Mouse (Mus musculus) mouse trophoblast stem cell (cell line): ENCODE results near the gene Ppp1r12c.

Experiments
- in situ Hi-C, 2 experiments: fragments of 300-500 bp; cut with MseI, MboI; formaldehyde crosslinking; loops; 2 replicates in 1 of 2; 3 replicates in 1 of 2; pipeline ENCODE4 v1.15.1; 2025

Gene Ppp1r12c

DNA sequence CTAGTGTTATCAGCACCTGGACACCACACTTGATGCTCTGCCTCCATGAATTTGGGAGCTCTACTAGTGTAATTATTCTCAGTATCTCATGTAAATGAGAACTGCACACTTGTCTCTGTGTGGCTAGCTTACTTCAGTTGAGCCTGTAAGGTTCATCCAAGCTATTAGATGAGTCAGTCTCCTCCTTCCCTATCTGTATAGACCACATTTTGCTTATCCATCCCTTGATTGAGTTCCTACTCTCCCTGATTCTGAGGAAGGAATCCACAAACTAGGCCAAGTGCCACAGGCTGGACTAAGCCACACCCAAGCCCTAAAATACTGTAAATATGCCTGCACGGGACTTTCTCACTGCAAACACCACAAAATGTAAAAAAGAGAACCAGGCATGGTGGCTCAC is 7.5 kb downstream of the Ppp1r12c start:
- in situ Hi-C loops, result loop anchor here in 1 of 2 experiments (25.0 kb wide), 1 partner anchor 782 kb away; the partner anchor contains the start of genes Pirb and Rps9

DNA sequence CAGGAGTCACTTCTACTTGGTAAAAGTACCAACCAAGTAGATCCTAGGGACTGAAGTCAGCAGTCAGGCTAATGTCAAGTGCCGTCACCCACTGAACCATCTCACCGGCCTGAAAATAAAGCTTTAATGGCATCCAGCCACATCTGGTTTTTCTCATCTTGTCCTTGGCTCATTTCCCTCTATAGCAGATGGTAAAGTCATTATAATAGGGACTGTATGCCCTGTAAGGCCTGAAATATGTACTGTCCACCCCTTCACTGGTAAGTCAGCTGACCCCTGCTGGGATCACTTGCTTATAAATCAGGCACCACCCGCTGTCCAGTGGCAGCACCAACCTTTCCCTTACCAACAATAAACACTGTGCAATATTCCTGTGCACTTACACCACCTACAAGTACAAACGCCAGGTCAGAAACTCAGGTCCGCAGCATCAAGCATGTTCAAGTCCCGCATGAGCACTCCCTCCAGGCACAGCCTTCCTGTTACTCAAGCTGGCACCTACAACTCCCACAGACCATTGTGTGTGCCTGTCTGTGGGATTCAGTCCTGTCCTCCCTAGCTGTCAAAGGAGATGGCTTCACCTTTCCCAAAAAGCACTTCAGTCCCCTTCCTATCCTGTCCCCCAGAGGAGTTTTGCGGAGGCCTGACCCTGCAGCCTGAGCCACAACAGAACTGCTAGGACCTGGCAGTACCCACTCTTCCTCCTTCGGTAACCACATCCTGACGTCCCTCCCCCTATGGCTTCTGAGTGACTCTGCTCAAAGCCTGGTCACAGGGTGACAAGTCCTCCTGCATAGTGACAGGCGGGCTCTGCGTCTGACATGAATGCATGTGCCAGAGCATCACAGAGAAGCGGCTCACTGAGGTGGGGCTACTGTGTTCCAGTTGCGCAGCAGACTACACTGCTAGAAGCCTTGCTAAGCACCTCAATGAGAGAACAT is 8.9 kb downstream of the Ppp1r12c start:
- in situ Hi-C loops, result loop anchor here in 1 of 2 experiments (25.0 kb wide), 1 partner anchor 780 kb away; the partner anchor contains the start of genes Pirb and Rps9

GRCm38 (mm10) chr7:4491308-4491707 is 10.2 kb downstream of the Ppp1r12c start:
- in situ Hi-C loops, result loop anchor here in 1 of 2 experiments (25.0 kb wide), 1 partner anchor 779 kb away; the partner anchor contains the start of genes Pirb and Rps9

DNA sequence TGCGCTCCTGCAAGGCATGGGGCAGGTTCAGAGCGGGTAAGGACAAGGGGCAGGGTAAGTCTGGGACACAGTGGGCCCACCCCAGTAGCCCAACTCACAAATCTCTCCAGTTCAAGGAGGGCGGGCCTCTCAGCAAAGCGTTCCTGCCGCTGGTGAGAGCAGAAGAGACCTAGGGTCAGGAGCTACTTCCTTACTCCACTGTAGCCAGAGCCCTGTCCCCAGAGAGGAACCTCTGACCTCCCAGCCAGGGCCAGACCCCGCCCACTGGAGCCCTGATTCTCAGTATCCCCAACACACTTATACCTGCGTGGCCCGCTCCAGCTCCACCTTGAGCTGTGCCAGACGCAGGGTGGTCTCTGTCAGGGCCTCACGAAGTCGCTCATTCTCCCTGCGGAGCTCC is 19.2 kb downstream of the Ppp1r12c start:
- in situ Hi-C loops, result loop anchor here in 1 of 2 experiments (25.0 kb wide), 1 partner anchor 770 kb away; the partner anchor contains the start of genes Pirb and Rps9

DNA sequence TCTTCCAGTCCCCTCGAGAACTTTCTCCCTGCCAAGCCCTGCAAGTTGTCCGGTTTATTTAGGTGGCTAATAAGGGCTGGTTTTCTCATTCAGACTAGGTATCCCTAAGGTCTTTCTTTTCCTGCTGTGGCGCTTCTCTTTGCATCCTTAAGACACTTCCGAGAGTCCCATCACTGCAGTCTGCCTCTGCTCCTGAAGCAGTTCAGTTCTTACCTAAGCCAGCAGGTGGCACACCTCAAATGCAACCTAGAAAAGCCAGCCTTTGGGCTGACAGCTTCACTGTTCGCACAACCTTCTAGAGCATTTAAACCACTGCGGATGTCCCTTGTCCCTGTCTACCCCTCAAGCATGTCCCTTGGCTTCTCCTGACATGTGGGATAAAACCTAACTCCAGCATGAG is 21.8 kb downstream of the Ppp1r12c start:
- in situ Hi-C loops, result loop anchor here (5.0 to 25.0 kb wide), 2 partner anchors 48 to 767 kb away; partner anchors contain the start of genes Pirb (in 1 of the 2) and Rps9 (in 1 of the 2)

DNA sequence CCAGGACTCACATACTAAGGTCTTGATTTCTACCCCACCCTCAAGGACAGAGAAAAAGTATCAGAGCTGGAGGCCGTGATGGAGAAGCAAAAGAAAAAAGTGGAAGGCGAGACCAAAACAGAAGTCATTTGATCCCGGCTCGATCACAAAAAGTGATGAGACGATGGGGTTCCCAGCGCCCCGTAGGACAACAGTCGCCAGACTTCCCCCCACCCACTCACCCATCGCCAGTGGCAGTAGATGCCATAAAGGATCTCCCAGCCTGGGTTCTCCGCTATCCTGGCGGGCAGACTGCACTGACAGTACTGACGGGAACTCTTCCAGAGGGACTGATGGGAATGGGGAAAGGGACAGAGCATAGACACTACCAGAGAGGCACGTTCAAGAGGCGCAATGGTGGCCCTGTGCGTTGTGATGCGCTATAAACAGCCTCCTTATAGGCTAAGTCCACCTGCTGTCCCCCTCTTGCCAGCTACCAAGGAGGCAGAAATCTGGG is 22.6 kb downstream of the Ppp1r12c start:
- in situ Hi-C loops, result loop anchor here (5.0 to 25.0 kb wide), 2 partner anchors 48 to 767 kb away; partner anchors contain the start of genes Pirb (in 1 of the 2) and Rps9 (in 1 of the 2)

DNA sequence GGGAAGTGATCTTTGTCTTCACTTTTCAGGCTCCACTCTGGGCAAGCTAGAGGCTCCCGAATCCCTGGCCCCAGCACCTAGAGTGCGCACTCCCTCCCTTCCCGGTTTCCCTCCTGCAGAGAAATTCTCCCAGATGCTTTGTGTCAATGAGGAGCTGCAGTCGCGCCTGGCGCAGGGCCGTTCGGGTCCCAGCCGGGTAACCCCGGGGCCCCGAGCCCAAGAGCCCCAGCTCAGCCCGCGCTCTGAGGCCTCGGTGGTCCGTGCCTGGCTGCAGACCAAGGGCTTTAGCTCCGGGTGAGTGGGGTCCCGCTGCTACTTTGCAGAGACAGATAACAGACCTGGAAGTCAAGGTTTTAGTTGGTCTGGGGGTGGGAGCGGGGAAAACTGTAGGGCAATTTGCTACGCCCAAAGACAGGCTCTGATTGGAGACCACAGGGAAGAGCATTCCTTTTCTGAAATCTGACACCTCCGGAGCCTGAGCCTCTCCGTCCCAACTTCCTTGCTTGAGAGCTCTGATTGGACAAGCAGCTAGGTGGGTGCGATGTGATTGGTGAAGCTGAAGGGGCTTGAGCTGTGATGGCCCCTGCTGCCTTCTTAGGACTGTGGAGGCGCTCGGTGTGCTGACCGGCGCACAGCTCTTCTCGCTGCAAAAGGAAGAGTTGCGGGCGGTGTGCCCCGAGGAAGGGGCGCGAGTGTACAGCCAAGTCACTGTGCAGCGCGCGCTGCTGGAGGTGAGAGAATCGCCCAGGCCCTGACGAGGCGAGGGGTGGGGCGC is 23.3 kb downstream of the Ppp1r12c start:
- in situ Hi-C loops, result loop anchor here (5.0 to 25.0 kb wide), 2 partner anchors 49 to 766 kb away; partner anchors contain the start of genes Pirb (in 1 of the 2) and Rps9 (in 1 of the 2)

DNA sequence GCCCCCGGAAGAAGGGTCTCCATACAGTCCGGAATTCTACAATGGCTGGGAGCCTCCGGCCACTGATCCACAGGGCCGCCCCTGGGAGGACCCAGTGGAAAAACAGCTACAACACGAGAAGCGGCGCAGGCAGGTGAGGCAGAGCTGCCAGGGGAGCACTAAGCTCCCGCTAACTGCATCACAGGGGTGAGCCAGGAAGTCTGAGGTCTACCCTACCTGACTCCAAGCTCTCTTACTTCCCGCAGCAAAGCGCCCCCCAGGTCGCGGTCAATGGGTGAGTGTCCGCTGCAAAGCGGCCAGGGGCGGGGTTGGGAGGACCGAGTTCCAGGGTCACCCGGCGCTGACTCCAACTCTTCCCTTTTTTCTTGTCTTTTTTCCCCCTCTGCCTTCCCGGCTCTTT is 27.5 kb downstream of the Ppp1r12c start:
- in situ Hi-C loops, result loop anchor here in 1 of 2 experiments (25.0 kb wide), 1 partner anchor 762 kb away; the partner anchor contains the start of genes Pirb and Rps9

DNA sequence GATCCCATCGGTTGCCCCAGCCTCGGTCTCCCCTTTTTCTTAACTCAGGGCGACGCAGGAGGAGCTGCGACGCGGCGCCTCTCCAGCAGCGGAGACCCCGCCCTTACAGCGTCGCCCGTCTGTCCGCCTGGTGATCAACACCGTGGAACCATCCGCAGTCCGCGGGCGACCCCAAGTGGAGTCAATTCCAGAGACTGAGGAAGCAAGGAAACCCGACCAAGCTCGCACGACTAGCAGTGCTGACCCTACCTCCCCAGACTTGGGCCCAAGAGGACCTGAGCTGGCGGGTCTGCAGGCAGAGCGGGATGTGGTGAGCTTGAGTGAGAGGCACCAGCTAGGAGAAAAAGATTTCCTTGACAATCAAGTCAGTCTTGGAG is 30.3 kb downstream of the Ppp1r12c start:
- in situ Hi-C loops, result loop anchor here in 1 of 2 experiments (25.0 kb wide), 1 partner anchor 759 kb away; the partner anchor contains the start of genes Pirb and Rps9

DNA sequence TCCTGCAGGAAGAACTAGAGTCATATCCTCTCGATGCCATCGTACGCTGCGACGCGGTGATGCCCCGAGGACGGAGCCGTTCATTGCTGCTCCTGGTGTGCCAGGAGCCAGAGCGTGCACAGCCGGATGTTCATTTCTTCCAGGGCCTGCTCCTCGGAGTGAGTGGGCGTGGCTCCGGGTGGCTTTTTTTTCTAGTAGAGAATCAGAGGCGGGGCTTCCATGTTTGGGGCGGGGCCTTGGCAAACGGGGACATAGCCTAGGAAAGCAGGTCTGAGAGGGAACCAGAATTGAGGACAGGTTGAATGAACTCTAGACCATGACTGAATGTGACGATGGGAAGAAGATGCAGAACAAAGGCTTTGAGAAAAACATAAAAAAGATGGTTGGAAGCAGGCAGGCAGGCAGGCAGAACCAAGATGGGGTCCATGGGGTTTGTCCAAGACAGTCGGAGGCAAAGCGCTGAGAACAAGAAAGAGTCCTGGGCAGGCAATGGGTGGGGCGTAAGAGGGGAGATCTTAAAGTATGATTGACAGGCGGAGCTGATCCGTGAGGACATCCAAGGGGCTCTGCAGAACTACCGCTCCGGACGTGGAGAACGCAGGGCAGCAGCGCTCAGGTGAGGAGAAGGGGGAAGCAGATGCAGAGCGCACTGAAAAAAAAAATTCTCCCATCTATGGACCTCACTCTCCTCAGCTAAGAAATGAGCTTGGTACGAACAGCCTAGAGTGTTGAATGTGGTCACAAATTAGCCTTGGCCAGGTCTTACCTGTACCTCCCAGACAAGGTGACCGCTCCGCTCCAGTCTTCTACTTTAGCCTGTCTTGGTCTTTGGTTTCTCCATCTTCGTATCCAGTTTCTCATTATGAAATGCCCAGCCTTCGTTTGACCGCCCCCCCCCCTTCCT is 31.0 kb downstream of the Ppp1r12c start:
- in situ Hi-C loops, result loop anchor here in 1 of 2 experiments (25.0 kb wide), 1 partner anchor 758 kb away; the partner anchor contains the start of genes Pirb and Rps9

- in situ Hi-C loops, result loop anchor here in 1 of 2 experiments (25.0 kb wide), 1 partner anchor 756 kb away; the partner anchor contains the start of genes Pirb and Rps9
Observed at GRCm38 (mm10) chr7:4467801-4468200, 33.7 kb downstream of the Ppp1r12c start.

DNA sequence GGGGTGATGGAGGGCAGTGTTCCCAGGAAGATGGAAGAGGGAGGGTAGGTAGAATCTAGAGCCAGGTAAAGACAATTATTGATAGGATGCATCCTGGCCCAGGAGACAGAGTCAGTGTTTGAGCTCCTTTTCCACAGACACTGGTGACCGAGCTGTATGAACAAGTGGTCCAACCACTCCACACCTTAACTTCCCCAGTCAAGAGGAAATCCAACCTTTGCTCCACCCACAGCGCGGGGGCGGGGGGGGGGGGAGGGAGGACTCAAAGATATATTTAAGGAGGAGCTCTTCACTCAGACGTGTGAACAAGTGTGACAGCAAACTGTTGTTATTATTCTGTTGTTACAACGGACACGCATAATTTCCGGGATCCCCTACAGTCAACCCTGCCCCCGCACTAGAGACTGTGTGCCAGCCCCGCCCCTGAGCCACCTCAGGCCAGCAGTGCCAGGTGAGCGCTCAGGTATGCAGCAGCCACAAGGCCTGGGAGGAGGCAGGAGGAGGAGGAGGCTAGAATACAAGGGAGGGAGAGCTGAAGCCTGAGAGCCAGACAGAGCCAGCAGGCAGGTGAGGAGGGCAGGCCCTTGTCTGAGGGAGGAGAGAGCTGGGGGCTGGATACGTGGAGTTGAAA is 37.2 kb downstream of the Ppp1r12c start:
- in situ Hi-C loops, result loop anchor here in 1 of 2 experiments (25.0 kb wide), 1 partner anchor 752 kb away; the partner anchor contains the start of genes Pirb and Rps9

- in situ Hi-C loops, result loop anchor here in 1 of 2 experiments (25.0 kb wide), 1 partner anchor 749 kb away; the partner anchor contains the start of genes Pirb and Rps9
Observed at GRCm38 (mm10) chr7:4460576-4461434, 40.7 kb downstream of the Ppp1r12c start, which contains the start of gene Eps8l1. TSS of gene Eps8l1 (plus strand) at chr7:4460674.

- in situ Hi-C loops, result loop anchor here in 1 of 2 experiments (25.0 kb wide), 1 partner anchor 740 kb away; the partner anchor contains the start of genes Pirb and Rps9
Observed at GRCm38 (mm10) chr7:4452644-4453043, 48.8 kb downstream of the Ppp1r12c start.

DNA sequence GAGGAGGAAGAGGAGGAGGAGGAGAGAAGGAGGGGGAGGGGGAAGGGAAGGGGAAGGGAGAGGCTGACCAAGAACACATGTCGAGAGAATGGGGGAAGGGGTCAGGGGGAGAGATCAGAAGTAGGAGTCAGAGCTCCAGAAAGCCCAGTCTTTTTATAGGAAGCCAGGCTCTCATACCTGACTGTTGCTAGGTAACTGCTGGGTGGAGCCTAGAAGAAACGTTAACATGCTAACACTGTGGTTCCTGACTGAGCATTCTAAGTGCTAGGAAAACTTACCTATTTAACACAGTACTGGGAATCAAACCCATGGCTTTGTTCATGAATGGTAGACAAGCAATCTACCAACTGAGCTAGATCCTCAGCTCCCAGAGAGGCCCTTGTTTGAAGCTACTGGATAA is 52.3 kb downstream of the Ppp1r12c start:
- in situ Hi-C loops, result no loop called here

- in situ Hi-C loops, result no loop called here
Observed at GRCm38 (mm10) chr7:4448439-4448838, 53.0 kb downstream of the Ppp1r12c start.

DNA sequence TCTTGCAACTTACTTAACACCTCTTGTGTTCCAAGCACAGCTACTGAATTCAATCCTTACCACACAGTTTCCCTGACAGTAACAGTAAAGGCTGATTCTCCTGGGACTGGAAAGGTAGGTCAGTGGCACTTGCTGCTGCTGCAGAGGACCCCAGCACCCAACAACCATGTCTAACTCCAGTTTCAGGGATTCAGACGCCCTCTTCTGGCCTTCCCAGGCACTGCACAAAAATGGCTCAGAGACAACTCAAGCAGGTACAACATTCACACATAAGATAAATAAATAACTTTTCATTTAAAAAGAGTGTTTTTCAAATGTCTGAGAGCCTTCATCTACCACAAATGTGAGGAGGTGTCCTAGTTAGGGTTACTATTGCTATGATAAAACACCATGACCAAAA is 54.3 kb downstream of the Ppp1r12c start:
- in situ Hi-C loops, result no loop called here

GRCm38 (mm10) chr7:4445216-4445791 is 56.2 kb downstream of the Ppp1r12c start, which contains the start of gene Rdh13:
TSS of gene Rdh13 (minus strand) at chr7:4445649.
- in situ Hi-C loops, result no loop called here
